Mouse (Mus musculus): ENCODE data around the gene BC061212. TPM values are rescaled to one million over a fixed set of nuclear protein-coding genes. Genes with fewer than 3 reads are reported as not detected.
"Not testable (repeated sequence)": the region's sequence is repeated elsewhere in the genome, so short reads cannot be mapped to it uniquely, and the experiment has no call there.

The BC061212 gene
- not detected in 2 replicates for polyA plus RNA-seq (2016; fragmentation: Nextera tagmentation; extraction: Ambion mirVana)

GRCm38 (mm10) chr5:94070445-94070844 is at the start of gene BC061212:
Gene BC061212, minus strand, starts transcription at chr5:94070545.
- not testable (repeated sequence) for ATAC-seq (ENCODE audit: insufficient number of reproducible peaks, low FRiP score); H3K4me1 ChIP-seq (replicated peaks); H3K4me2 ChIP-seq; H3K27ac ChIP-seq (ENCODE audit: poor library complexity, severe bottlenecking); H3K9me3 ChIP-seq (replicated peaks); H3K9ac ChIP-seq; H3K36me3 ChIP-seq; H3K4me3 ChIP-seq; H3K27me3 ChIP-seq (replicated peaks)
- no CpG with 5 or more reads among the region's 1 CpGs for WGBS

- WGBS = no CpG with 5 or more reads among the region's 3 CpGs
- not testable (repeated sequence) for H3K9me3 ChIP-seq (replicated peaks); H3K4me3 ChIP-seq
Observed at GRCm38 (mm10) chr5:94076085-94076484, 5.7 kb upstream of the BC061212 start, which contains the start of gene Gm6351. Gene Gm6351, plus strand, starts transcription at chr5:94076385.

More at GRCm38 (mm10) chr5:94076085-94076484, 5.7 kb upstream of the BC061212 start, which contains the start of gene Gm6351:
- H3K27ac ChIP-seq (ENCODE audit: poor library complexity, severe bottlenecking); H3K4me2 ChIP-seq; ATAC-seq (ENCODE audit: insufficient number of reproducible peaks, low FRiP score); H3K9ac ChIP-seq; H3K27me3 ChIP-seq (replicated peaks); H3K36me3 ChIP-seq; H3K4me1 ChIP-seq (replicated peaks): not testable (repeated sequence)

Other genes with a start within 250 kb of the BC061212 start
- not detected in 2 replicates for gene Gm7792, start 226.8 kb downstream of the BC061212 start, polyA plus RNA-seq (2016; fragmentation: Nextera tagmentation; extraction: Ambion mirVana)
- not detected in 2 replicates for gene Gm16429, start 141.5 kb downstream of the BC061212 start, polyA plus RNA-seq (2016; fragmentation: Nextera tagmentation; extraction: Ambion mirVana)
- gene Gm6351, start 5.8 kb upstream of the BC061212 start, polyA plus RNA-seq (2016; fragmentation: Nextera tagmentation; extraction: Ambion mirVana) = not detected in 2 replicates
- gene Gm3106, start 147.5 kb upstream of the BC061212 start, polyA plus RNA-seq (2016; fragmentation: Nextera tagmentation; extraction: Ambion mirVana) = not detected in 2 replicates
- gene A430089I19Rik, start 236.3 kb upstream of the BC061212 start, polyA plus RNA-seq (2016; fragmentation: Nextera tagmentation; extraction: Ambion mirVana) = not detected in 2 replicates
- gene Gm6502, start 243.9 kb upstream of the BC061212 start, polyA plus RNA-seq (2016; fragmentation: Nextera tagmentation; extraction: Ambion mirVana) = not detected in 2 replicates

Measured in heart, embryonic 12.5 days (tissue).